Mouse (Mus musculus) mouse embryonic stem cell (cell line): ENCODE data around the gene Adcy2.

ENCODE experiments used
- in situ Hi-C, 2 experiments: fragments of 300-500 bp; cut with MboI; formaldehyde crosslinking; loops; 1 replicate in 1 of 2; 3 replicates in 1 of 2; pipeline ENCODE4 v1.14.3; 2019 to 2020; ENCODE audit warnings: low sequenced_read_pairs in 2 of 2, low pct_unique_long_range_greater_than_20kb in 1 of 2, mixed read lengths in 1 of 2; ENCODE audit not compliant: unreplicated experiment in 1 of 2

Gene Adcy2

DNA sequence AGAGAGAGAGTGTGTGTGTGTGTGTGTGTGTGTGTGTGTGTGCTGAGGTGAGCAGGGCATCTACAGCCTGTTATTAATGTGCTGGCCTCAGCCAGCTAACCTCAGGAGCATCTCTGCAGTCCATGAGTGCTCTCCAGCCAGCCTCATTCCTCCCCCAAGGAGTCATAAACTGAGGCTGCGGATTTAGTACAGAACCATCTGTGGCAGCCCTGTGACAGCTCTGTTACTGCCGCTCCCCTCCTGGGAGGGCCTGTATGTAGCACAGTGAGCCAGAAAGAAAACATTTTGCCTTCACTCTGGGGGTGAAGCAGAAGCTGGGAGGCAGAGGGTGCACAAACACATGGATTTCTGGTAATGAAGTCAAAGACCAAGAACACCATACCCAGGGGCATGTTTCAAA is 159.8 kb downstream of the Adcy2 start:
- in situ Hi-C loops, result no loop called here

DNA sequence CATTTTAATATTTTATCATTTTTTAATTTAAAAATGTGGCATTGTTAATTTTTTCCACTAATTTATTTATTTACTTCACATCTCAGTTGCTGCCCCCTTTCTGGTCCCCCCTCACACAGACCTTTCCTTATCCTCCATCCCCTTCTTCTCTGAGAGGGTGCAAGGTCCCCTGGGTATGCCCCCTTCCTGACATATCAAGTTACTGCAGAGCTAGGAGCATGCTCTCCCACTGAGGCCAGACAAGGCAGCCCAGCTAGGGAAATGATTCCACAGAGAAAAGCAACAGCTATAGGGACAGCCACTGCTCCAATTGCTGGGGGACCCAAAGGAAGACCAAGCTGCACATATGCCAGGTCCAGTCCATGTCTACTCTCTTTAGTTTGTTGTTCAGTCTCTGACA is 163.2 kb downstream of the Adcy2 start:
- in situ Hi-C loops, result no loop called here

DNA sequence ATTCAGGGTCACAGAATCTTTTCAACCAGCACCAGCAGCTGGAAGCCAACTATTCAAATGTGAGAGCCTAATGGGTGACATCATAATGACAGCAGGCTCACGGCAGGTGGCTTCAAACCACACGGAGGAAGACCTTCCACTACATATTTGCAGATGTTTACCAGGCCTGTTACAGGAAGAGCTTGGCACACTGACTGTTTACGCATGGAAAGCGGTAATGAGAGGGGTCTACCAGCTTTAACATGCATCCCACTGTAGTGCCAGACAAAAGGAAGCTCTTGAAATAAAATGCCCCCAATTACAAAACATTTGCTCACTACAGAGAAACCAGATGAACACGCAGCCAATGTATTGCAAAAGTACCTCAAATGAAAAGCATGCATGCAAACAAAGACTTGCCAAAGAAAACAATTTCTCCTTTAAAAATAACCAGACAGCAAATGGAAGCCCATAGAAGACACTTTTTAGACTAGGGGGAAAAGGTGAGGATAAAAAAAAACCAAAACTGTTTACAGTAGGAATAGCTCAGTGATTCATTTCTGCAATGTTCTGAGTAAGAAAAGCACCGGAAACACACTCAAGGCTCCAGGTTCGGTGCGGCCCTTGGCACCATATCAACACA is 163.8 kb downstream of the Adcy2 start:
- in situ Hi-C loops, result no loop called here

DNA sequence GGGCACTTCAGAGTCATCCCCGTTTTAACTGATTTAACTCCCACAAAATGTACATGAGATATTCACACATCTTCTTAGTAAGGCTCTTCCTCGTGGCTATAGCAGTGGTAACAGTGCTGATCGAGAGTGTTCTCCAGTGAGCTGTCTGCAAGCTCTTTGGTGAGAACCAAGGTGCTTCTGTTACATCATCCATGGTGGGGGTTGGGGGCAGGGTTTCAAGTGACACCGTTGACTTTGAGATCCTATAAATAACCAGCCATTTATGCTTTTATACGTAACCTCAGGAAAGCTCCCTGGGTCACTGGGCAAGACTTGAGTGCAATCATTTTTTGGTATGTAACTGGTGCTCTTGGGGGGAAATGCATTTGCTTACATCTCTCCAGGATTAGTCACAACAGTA is 167.2 kb downstream of the Adcy2 start:
- in situ Hi-C loops, result no loop called here

DNA sequence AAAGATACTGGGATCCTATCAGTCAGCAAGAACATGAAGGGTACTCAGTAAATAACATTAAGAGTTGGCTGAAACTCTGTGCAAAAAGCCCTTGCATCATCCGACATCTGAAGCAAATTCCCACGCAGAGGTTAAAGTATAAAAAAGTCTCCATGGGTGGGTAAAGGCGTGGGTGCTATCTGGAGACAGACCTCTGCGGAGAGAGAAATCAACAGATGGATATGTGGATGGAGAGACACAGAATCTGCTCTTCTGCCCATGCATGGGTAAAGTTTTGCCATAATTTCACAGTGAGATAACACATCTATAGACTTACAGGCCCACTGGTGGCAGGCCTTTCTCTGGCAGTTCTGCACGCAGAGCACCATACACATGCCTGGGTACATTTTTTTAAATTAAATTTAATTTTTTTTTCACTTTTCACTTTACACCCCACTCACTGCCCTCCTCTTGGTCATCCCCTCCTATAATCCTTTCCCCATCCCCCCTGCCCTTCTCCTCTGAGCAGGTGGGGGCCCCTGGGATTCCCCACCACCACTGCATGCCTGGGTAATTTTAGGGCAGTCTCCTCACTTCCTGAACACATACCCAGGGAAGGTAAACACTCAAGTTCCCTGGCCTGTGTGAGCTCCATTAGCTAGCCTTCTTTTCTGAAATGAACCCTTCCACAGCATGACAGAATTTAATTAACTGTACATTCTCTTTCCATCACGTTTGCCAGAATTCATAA is 169.1 kb downstream of the Adcy2 start:
- in situ Hi-C loops, result no loop called here

DNA sequence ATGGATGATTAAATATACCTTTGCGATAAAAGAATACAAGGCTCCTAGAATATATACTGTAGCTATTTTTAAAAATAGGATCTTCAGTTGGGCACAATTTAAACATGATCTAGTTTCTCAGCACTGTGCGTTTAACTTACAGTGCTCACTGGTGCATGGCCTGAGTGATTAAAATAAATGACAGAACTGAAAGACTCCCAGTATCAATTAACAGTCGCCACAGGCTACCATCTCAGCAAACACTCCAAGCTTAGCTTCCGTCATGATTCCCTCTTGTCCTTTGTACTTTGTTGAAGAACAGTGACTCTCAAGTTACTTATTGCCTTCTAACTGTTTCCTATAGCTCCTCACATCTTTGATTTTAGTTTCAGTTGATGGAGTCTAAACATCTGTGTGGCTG is 170.9 kb downstream of the Adcy2 start:
- in situ Hi-C loops, result no loop called here

DNA sequence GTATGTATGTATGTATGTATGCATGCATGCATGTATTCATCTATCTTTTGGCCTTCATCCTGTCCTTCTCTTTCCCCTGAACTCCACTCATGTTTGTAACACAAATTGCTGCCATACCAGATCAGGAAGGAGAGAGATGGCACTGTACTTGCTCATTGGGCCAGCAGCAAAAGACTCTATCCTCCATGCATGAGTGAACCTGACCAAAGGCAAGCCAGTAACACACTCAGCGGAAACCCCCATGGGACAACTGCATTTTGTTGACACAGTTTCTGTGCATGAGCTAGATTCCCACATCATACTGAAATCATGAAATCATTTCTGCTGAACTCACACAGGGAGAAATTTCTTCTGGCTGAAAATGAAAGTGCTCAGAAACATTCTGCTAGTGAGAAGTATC is 172.9 kb downstream of the Adcy2 start:
- in situ Hi-C loops, result no loop called here

DNA sequence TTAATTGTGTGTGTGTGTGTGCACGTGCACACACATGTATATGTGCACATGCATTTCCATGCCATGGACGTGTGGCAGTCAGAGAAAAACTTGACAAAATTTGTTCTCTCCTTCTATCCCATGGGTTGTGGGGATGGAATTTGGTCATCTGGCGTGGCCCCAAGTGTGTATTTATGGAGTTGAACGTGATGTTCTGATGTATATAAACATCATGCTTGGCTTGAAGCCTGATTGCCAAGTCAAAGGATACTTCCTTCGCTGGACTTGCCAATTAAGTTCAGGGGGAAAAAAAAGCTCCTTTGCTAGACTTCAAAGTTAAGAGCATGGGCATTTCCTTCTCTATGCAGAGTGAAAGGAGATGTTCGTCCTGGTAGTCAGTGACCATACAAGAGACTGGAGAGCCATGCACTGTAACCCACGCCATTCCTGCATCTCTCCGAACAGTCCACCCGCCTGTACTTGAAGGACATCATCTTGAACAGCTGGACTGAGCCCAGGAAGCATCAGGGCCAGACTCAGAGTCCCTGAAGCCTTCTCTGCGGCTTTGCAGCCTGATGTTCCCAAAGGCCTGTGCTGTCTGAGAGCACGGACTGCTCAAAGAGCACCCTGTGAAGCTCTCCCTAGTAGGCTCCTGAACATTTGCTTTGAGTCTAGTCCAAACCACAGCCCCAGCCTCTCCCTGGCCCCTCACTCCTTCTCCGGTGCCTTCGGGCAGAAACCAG is 178.3 kb downstream of the Adcy2 start:
- in situ Hi-C loops, result no loop called here

DNA sequence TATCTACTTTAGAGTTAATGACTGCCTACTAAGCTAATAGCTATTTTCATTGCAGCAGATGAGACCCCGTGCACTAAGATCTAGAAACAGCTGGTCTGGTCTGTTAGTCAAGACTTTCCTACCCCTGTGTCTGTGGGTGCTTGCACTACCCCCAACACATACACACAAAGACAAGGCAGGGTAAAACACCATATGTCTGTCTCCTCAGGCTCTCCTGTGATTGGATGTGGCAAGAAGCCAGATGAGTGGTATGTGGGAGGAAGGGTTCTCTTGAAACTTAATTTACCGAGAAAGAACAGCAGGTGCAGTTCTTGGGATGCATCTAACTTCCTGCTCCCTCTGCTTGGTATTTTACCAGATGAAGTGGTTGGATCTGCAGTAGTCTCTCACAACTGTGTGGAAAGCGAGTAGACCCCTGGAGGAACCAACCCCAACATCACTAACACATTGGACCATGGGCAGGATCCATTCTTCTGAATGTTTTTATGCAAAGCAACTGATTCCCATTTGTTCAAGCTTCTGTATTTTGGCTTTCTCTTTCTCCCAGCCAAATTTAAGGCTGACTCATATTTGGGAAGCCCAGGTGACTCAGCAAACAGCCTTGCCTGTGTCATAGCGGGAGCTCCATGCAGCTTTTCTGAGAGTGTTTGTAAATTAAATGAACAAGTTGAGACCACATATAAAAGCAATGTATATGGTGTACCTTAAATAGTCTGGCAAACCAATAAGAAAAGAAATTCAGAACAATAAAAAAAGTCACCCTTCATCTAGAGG is 183.4 kb downstream of the Adcy2 start:
- in situ Hi-C loops, result no loop called here

DNA sequence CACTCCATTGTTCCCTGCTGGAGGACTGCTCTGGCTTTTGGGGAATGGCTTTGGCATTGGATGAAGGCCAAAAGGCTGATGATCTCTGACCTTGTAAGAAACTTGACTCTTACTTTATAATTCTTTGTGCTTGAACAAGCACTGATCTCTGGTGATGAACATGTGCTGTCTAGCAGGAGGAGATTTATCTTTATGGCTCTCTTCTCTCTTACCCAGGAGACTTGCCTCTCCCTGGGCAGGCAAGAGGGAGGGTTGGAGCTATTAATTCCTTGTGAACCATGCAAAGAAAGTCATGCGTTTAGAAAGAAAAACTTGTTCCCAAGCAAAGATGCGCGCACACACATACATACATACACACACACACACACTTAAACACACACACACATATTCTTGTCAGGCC is 188.2 kb downstream of the Adcy2 start:
- in situ Hi-C loops, result no loop called here

DNA sequence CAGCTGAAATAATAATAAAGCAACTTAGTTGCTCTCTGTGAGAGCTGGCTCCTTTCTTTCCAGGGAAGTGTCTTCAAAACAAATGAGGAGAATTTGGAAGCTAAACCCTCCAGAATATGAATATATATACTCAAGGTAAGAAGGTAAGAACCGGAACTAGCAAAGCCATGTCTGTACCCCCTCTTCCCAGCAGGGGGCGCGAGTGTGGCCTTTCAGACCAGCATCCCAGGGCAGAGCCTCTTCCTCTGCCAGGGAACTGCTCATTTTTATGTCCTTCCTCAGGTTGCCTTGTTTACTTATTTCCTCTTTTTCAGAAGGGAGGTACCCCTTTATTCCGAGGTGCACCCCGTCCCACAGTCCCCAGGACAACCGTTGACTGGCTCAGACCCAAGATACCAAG is 199.6 kb downstream of the Adcy2 start:
- in situ Hi-C loops, result no loop called here

DNA sequence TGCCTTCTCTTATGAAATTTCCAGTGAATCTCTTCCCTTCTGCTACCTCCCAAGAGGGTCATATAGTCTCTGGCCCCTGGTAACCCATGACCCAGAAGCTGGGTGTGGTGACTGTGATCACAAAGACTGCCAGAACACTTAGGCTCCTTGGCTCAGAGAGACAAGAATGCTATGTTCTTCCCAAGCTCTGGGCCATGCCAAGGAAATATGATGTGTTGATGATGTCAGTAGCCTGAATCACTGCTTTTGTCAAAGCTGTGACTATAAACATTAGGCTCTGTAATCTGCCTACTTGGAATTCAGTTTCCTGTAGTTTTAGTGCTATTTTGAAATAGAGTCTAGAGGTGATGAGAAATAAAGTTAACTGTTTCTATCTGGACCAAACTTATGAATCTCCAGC is 206.1 kb downstream of the Adcy2 start:
- in situ Hi-C loops, result no loop called here

DNA sequence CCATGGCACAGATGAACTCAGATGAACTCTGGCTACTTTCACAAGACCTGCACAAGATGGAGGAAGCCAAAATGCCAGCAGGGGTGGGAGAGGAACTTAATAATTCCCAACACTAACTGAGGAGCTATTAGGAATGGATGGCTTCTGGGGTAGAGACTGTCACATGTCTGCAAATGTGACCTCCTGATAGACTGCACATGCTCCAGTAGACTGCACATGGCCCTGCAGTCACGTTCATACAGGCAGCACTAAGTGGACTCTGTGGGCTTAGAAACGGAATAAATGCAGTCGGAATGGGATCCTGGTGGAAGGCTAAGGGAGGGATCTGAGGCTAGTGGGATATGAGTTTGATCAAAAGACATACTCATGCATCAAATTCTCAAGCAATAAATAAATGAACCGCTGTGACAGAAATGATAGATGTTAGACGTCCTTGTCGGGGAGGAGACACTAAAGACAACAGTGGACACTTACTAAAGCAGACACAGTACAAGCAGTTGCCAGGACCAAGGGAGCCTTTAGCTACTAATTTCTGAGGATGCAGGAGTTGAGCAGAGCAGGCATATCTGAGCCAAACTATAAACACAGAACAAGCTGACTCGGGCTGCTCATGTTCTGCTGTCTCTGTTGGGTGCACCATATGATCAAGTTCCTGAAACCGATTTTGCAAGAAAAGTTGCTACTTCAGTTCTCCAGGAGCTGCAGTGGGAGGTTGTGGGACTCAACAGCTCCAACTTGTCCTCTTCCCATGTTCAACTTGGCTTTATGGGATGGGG is 211.9 kb downstream of the Adcy2 start:
- in situ Hi-C loops, result no loop called here

DNA sequence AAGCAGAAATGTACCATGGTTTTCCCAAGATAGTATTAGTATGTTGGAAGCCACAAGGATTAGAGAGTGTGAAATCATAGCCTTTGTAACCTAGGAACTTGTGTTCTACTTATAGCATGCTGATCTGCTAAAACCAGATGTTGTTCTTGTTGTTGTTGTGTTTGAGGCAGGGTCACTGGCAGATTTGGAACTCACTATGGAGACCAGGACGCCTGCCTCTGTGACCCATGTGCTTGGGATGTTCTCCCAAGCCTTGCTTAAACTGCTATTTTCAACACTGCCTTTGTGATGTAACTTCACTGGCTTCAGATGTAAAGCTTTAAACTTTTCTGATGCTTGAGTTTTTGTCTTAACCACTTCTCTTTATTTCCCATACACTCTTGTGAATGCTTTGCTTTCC is 216.2 kb downstream of the Adcy2 start:
- in situ Hi-C loops, result no loop called here

DNA sequence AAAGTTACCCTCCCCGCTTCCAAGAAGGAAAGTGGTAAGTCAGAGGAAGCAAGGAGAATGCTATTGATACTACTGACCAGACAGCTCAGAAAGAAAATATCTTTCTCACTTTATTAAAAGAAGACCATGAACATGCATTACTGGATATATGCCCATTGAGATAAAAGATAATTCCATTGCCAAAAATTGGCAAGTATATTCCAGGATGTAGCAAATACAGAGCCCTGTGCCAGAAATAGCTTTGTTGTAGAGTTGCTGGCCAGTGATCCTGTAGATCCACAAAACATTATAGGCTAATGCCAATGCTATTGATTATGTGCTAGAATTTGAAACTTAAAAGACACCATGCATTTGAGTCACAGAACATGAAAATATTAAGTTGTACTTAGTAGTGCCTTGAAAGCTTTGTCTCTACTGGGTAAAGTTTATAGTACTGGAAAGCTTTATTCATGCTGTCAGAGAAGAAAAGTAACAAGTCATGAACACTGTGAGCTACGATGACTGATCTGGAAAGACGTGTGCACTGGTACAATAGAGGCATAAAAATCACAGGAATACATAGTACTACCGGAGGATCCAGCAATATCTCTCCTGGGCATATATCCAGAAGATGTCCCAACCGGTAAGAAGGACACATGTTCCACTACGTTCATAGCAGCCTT is 221.2 kb downstream of the Adcy2 start:
- in situ Hi-C loops, result no loop called here

DNA sequence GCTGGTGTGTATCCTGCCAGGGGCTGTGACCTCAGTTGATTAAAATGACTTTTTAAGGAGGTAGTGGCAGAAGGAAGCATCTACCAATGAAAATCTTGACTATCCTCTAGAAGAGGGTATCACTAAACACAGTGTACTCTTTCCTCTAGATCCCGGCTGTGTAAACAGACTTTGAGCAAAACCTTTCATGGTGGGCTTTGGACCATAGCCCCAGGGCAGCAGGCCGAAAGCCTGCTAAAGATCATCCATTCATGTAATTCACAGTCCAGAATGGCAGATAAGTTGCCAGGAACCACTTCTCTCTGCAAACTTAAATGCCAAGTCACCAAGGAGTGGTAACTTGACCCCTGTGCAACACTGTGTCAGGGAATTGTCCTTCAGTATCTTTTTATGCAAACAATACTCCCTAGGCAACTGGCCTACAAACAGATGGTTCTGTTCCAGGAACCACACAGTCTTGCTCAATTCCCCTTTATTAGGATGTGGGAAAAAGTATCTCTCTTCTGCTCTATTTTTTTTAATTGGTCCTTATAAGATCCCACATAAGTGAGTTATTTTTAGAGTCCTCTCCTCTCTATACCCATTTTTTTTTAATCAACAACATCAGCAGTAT is 225.6 kb downstream of the Adcy2 start:
- in situ Hi-C loops, result no loop called here

DNA sequence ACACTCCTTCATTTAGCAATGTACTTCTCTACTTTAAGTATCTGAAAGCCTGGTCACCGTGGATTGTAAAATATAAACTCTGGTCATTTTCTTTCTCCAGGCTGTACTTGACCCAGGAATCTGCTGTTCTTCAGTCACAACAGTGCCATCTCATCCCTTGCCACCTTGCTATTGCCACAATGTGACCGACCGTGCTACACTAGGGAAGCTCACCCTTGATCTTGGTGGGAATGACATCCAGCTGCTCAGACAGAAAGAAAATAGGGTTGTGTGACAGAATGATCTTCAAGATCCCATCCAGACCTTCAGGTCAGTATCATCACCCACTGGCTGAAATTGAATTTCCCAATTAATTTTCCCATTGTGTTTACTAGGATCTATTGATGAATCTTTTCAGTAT is 230.8 kb downstream of the Adcy2 start:
- in situ Hi-C loops, result no loop called here
